Mouse (Mus musculus) ES-E14 (cell line): Measurements from ENCODE around the gene Prkcd.

ENCODE experiments used
- HCFC1 ChIP-seq: IDR thresholded peaks from 2 replicates; pipeline ENCODE4 v1.6.1; 2012; ENCODE audit warnings: low read length, inconsistent platforms, borderline replicate concordance; ENCODE audit not compliant: insufficient read depth
- ZNF384 ChIP-seq: IDR thresholded peaks from 2 replicates; pipeline ENCODE4 v1.6.1; 2012; ENCODE audit warnings: low read depth, low read length, inconsistent platforms

DNA sequence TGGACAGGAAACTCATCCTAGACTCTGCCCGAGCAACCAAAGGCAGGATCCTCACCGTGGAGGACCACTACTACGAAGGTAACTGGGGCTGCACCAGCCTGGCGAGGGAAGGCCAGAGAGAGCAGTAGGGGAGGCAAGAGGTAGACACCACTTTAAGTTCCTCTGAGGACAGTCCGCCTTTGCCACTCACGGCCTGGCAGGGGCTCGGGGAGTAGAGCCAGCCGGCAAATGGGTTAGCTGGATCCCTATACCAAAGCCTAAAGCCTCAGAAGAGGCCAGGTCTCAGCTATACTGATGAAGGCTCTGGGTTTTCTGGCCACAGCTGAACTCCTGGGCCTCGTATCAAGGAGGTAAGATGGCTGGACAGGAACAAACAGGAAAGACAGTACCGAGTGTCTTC lies 53.8 kb downstream of the Prkcd start:
- no peak for TF ChIP-seq HCFC1
- no peak for TF ChIP-seq ZNF384
